Mouse (Mus musculus) C2C12 (cell line): ENCODE measurements at regions not wholly inside any gene's neighbourhood (a gene's known extent, or its start where the extent isn't known, plus 50 kb on each side); places are given as distances from the start of the nearest gene placed in this dataset.
A peak's percentile ranks its signal among the peaks of the same experiment; 100 is the strongest.

Source experiments
- H3K27me3 ChIP-seq: one replicate; pipeline ENCODE4 v1.6.1; 2011; ENCODE audit not compliant: control insufficient read depth, insufficient read depth, insufficient read length
- H3K36me3 ChIP-seq: one replicate; pipeline ENCODE4 v1.6.1; 2011; ENCODE audit not compliant: control insufficient read depth, insufficient read depth
- H3K4me3 ChIP-seq: one replicate; pipeline ENCODE4 v1.5.1; 2011; ENCODE audit warnings: mild to moderate bottlenecking, control low read depth; ENCODE audit not compliant: poor library complexity, insufficient read depth, severe bottlenecking
- H3K79me2 ChIP-seq: one replicate; pipeline ENCODE4 v1.6.1; 2011; ENCODE audit not compliant: control insufficient read depth, insufficient read depth
- H3K79me3 ChIP-seq: one replicate; pipeline ENCODE4 v1.6.1; 2011; ENCODE audit warnings: low read depth, control low read depth
- H3ac ChIP-seq: one replicate; pipeline ENCODE3; 2011; ENCODE audit warnings: low read depth; ENCODE audit not compliant: control insufficient read depth, insufficient read length
- CEBPB ChIP-seq: IDR thresholded peaks from one replicate; pipeline ENCODE4 v1.6.1; 2011; ENCODE audit warnings: low read depth, mild to moderate bottlenecking, control low read depth, moderate library complexity
- CTCF ChIP-seq: IDR thresholded peaks from one replicate; pipeline ENCODE4 v1.5.1; 2011; ENCODE audit not compliant: control insufficient read depth, insufficient read depth, insufficient read length
- FOSL1 ChIP-seq: IDR thresholded peaks from one replicate; pipeline ENCODE4 v1.8.0; 2011; ENCODE audit warnings: mild to moderate bottlenecking, low read length; ENCODE audit not compliant: poor library complexity, insufficient read depth, severe bottlenecking
- MAX ChIP-seq: IDR thresholded peaks from one replicate; pipeline ENCODE4 v1.6.1; 2011; ENCODE audit warnings: mild to moderate bottlenecking, control low read depth
- MYOD1 ChIP-seq: IDR thresholded peaks from one replicate; pipeline ENCODE4 v1.6.1; 2011; ENCODE audit warnings: low read depth; ENCODE audit not compliant: control insufficient read depth, insufficient read length
- MYOG ChIP-seq: IDR thresholded peaks from one replicate; pipeline ENCODE4 v1.6.1; 2011; ENCODE audit not compliant: control insufficient read depth, insufficient read length; ENCODE audit errors: extremely low read depth
- USF1 ChIP-seq: IDR thresholded peaks from one replicate; pipeline ENCODE4 v1.6.1; 2011; ENCODE audit warnings: low read depth, mild to moderate bottlenecking, control low read depth, moderate library complexity

DNA sequence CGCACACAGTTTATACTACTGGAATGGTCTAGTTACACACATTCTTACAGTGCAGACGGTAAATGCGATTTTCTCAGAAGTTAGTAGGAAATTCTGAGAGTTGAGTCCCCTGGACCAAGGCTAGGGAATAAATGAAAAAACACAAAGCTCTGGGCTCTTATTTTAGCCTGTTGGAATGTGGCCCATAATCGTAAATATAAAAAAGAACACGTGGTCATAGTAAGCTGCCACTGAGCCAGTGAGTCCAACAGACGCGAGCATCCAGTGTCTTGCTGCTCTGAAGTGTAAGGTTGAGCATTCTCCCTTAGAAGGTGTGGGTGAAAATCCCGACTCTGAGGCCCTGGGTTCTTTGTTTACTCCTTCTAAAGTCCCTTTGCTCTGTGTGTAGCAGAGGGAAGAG lies 136.8 kb upstream of the Hmgn3 start:
- no peaks in the 10 kb centered on the region for H3K36me3 ChIP-seq
- TF ChIP-seq MAX (no peak), MYOG (no peak), USF1 (no peak), MYOD1 (no peak)
- H3K27me3 ChIP-seq, result no peaks in the 10 kb centered on the region
- no peaks in the 10 kb centered on the region for H3K79me2 ChIP-seq
- no peaks in the 10 kb centered on the region for H3K79me3 ChIP-seq
- H3K4me3 ChIP-seq, result no peak overlapping the region
- no peak overlapping the region for H3ac ChIP-seq

DNA sequence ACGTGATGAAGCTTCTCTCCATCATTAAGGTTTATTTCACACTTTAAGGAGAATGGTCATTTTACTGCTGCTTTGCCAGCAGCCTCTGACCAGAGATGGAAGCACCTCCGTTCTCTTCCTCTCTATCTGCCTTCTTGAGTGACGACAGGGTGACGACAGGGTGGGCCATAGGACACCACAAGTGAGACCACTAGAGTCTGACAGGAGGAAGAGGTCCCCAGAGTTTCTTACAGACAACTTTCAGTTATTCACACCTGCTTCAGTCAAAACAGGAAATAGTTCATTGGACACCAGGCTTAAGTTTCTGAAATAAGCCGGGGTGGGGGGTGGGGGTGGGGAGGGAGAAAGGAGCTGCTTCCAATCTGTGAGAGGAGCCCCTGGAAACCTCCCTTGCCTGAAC lies 131.3 kb upstream of the Hmgn3 start:
- TF ChIP-seq USF1 (peak; percentile 34), FOSL1 (no peak), CTCF (no peak)
- Histone ChIP-seq H3K36me3 (no peaks in the 10 kb centered on the region), H3K79me3 (no peaks in the 10 kb centered on the region), H3ac (no peak overlapping the region), H3K4me3 (no peak overlapping the region), H3K27me3 (no peaks in the 10 kb centered on the region), H3K79me2 (no peaks in the 10 kb centered on the region)

DNA sequence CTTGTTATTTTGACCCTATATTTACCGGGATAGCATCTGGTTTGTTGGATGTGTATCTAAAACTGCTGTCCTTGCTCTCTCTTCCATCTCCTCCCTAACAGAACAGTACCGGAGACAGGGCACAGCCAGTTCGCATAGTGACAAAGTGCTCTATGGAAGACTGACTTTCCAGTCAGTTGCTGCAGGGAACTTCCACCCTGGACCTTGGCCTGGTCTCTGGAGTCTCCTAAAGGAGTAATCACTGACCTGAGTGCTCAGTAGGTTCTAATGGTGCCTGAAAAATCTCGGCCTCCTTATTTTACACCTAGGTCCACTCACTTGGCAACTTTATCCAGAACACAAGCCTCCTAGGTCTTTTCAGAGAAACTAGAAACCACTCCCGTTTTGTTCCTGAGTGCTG lies 130.9 kb upstream of the Hmgn3 start:
- Histone ChIP-seq H3K27me3 (no peaks in the 10 kb centered on the region), H3K36me3 (no peaks in the 10 kb centered on the region), H3K79me2 (no peaks in the 10 kb centered on the region), H3K4me3 (no peak overlapping the region), H3K79me3 (no peaks in the 10 kb centered on the region), H3ac (no peak overlapping the region)
- TF ChIP-seq CEBPB, result no peak
- TF ChIP-seq MYOD1, result no peak
- no peak for TF ChIP-seq FOSL1
- no peak for TF ChIP-seq MYOG
- no peak for TF ChIP-seq USF1
- no peak for TF ChIP-seq CTCF
- no peak for TF ChIP-seq MAX

DNA sequence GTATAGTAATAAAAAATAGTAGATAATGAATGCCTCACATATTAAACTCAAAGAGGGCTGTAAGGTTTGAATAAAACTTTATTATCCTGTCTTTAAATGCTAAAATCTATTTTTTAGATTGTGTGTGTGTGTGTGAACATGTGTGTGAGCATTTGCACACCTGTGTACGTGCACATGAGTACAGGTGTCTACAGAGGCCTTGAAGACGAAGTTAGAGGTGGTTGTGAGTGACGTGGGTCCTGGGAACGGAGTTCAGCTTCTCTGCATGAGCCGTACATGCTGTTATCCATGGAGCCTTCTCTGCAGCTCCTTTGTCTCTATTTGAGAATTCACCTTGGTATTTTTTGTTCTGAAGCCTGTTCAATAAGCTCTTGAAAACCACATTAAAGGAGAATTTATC lies 129.8 kb upstream of the Hmgn3 start:
- Histone ChIP-seq H3K4me3 (no peak overlapping the region), H3K36me3 (no peaks in the 10 kb centered on the region), H3K27me3 (no peaks in the 10 kb centered on the region), H3ac (no peak overlapping the region), H3K79me2 (no peaks in the 10 kb centered on the region), H3K79me3 (no peaks in the 10 kb centered on the region)
- no peak for TF ChIP-seq MAX
- no peak for TF ChIP-seq USF1
- TF ChIP-seq MYOD1, result no peak
- no peak for TF ChIP-seq MYOG
- no peak for TF ChIP-seq FOSL1
- no peak for TF ChIP-seq CEBPB
- TF ChIP-seq CTCF, result no peak

DNA sequence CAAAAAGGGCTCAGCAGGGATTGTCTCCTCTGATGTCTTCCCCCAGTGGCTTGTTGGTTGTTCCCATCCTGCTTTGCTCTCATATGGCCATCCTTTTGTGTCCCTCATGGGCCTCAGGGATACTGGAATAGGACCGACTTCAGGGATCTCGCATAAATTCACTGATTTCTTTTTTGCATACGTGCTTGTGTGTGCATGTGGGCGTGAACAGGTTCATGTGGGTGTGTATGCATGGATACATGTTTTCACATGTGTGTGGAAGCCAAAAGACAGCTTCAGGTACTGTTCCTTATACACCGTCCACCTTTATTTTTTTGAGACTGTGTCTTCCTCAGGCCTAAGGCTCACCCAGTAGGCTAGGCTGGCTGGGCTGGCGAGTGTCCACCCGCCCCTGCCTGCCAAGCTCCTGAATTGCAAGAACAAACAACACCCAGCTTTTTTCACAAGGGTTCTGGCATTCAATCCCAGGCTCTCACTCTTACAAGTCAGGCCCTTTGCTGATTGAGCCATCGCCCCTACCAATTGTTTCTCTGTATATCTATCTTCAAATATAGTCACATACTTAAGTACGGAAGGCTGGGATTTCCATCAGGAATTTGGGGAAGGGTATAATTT lies 127.0 kb upstream of the Hmgn3 start:
- no peak for TF ChIP-seq MYOD1
- no peak for TF ChIP-seq MAX
- no peak for TF ChIP-seq CTCF
- no peak for TF ChIP-seq FOSL1
- TF ChIP-seq MYOG, result no peak
- no peak for TF ChIP-seq CEBPB
- no peak for TF ChIP-seq USF1
- H3ac ChIP-seq, result no peak overlapping the region

DNA sequence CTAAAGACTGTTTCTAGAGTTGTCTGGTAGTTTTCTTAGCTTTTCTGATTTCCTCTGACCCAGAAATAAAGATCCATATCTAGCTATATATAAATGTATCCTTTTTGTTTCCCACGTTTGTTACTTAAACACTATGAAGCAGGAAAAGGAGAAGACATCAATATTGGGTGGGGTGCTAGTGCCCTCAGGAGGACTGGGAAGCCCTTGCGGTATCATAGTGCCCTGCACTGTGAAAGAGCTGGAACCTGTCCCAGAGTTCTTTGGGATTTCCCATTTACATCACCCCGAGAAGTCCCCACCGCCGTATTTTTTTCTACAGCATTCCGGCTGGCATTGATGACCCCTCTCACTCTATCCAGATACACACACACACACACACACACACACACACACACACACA lies 119.3 kb upstream of the Hmgn3 start:
- H3K79me3 ChIP-seq, result no peaks in the 10 kb centered on the region
- no peaks in the 10 kb centered on the region for H3K36me3 ChIP-seq
- TF ChIP-seq USF1, result no peak
- TF ChIP-seq MYOD1, result no peak
- no peak for TF ChIP-seq FOSL1
- no peak for TF ChIP-seq CEBPB
- no peak for TF ChIP-seq MAX
- no peak for TF ChIP-seq MYOG
- TF ChIP-seq CTCF, result no peak
- no peak overlapping the region for H3K4me3 ChIP-seq
- no peaks in the 10 kb centered on the region for H3K27me3 ChIP-seq
- no peaks in the 10 kb centered on the region for H3K79me2 ChIP-seq
- H3ac ChIP-seq, result no peak overlapping the region

More for the DNA sequence above, 127.0 kb upstream of the Hmgn3 start:
- Histone ChIP-seq H3K36me3 (no peaks in the 10 kb centered on the region), H3K79me3 (no peaks in the 10 kb centered on the region), H3K27me3 (no peaks in the 10 kb centered on the region), H3K4me3 (no peak overlapping the region), H3K79me2 (no peaks in the 10 kb centered on the region)
